Mouse (Mus musculus): ENCODE data around the gene Sarnp. TPM values are rescaled to one million over a fixed set of nuclear protein-coding genes. Genes with fewer than 3 reads are reported as not detected.

The Sarnp gene
- polyA plus RNA-seq, 1 experiment from 2014 or later = 223 TPM

DNA sequence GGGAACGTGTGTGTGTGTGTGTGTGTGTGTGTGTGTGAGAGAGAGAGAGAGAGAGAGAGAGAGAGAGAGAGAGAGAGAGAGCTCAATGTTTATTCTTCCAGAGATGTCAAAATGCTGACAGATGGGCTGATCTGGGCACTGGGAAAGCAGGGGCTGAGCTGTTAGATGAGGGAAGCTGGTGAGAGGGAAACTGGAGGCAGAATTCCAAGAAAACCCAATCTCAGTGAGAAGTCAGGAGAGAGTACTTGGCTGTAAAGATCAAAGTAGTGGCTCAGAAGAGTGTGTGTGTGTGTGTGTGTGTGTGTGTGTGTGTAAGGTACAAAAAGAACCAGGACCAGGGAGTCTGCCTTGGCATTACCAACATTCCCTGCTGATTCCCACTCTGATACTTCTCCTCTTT, 80.4 kb downstream of the Sarnp start:
- WGBS = 6% methylated on average over 1 of the region's 1 CpGs
- H3K4me3 ChIP-seq (ENCODE audit: low read depth, low read length) = no peak overlapping the region
- TF ChIP-seq CTCF (IDR thresholded peaks at IDR 0.05; ENCODE audit: low read depth) = no peak
- DNase-seq (peak; percentile 39), ATAC-seq (ENCODE audit: insufficient read depth) (no peak)
- no peaks in the 10 kb centered on the region for H3K36me3 ChIP-seq (ENCODE audit: insufficient read depth)
- no peak overlapping the region for H3K4me2 ChIP-seq
- H3K4me1 ChIP-seq (ENCODE audit: insufficient read depth) = 0 out of 2 replicates have a peak, but pooled peaks cover 5% of the 10 kb centered on the region
- H3K9me3 ChIP-seq (ENCODE audit: low read depth, low read length) = no peaks in the 10 kb centered on the region
- H3K27ac ChIP-seq (ENCODE audit: low read depth) = peak overlapping the region; percentile 25; the same call in 1 of the 2 replicates
- 0 out of 2 replicates have a peak, but pooled peaks cover 11% of the 10 kb centered on the region for H3K27me3 ChIP-seq (ENCODE audit: insufficient read depth, low read length)
- no peak overlapping the region for H3K9ac ChIP-seq

GRCm38 (mm10) chr10:128899759-128900490, 82.8 kb downstream of the Sarnp start:
- H3K36me3 ChIP-seq (ENCODE audit: insufficient read depth) = no peaks in the 10 kb centered on the region
- TF ChIP-seq CTCF (IDR thresholded peaks at IDR 0.05; ENCODE audit: low read depth) = no peak
- H3K4me2 ChIP-seq = no peak overlapping the region
- H3K4me1 ChIP-seq (ENCODE audit: insufficient read depth) = 0 out of 2 replicates have a peak, but pooled peaks cover 5% of the 10 kb centered on the region
- H3K9ac ChIP-seq = no peak overlapping the region
- H3K4me3 ChIP-seq (ENCODE audit: low read depth, low read length) = no peak overlapping the region
- H3K27me3 ChIP-seq (ENCODE audit: insufficient read depth, low read length) = 0 out of 2 replicates have a peak, but pooled peaks cover 5% of the 10 kb centered on the region
- DNase-seq (no peak), ATAC-seq (ENCODE audit: insufficient read depth) (no peak)
- no peak overlapping the region for H3K27ac ChIP-seq (ENCODE audit: low read depth)
- 75% methylated on average over 6 of the region's 6 CpGs for WGBS
- H3K9me3 ChIP-seq (ENCODE audit: low read depth, low read length) = no peaks in the 10 kb centered on the region

- Histone ChIP-seq H3K9me3 (ENCODE audit: low read depth, low read length) (no peaks in the 10 kb centered on the region), H3K9ac (no peak within 1 kb of the TSS), H3K27ac (ENCODE audit: low read depth) (no peak within 1 kb of the TSS), H3K4me1 (ENCODE audit: insufficient read depth) (0 out of 2 replicates have a peak, but pooled peaks cover 5% of the 10 kb centered on the region), H3K4me2 (no peak within 1 kb of the TSS), H3K4me3 (ENCODE audit: low read depth, low read length) (no peak within 1 kb of the TSS), H3K36me3 (ENCODE audit: insufficient read depth) (no peaks in the 10 kb centered on the region), H3K27me3 (ENCODE audit: insufficient read depth, low read length) (0 out of 2 replicates have a peak, but pooled peaks cover 5% of the 10 kb centered on the region)
- ATAC-seq (ENCODE audit: insufficient read depth) (no peak), DNase-seq (no peak)
- no peak for TF ChIP-seq CTCF (IDR thresholded peaks at IDR 0.05; ENCODE audit: low read depth)
- 68% methylated on average over 3 of the region's 3 CpGs for WGBS
Observed at GRCm38 (mm10) chr10:128900698-128901097, 83.6 kb downstream of the Sarnp start, which contains the start of gene Cd63. Cd63 (plus strand) TSS chr10:128900989.

- H3K4me3 ChIP-seq (ENCODE audit: low read depth, low read length) = no peak overlapping the region
- 47% methylated on average over 1 of the region's 1 CpGs for WGBS
- DNase-seq (no peak), ATAC-seq (ENCODE audit: insufficient read depth) (no peak)
- H3K9me3 ChIP-seq (ENCODE audit: low read depth, low read length) = no peaks in the 10 kb centered on the region
- no peaks in the 10 kb centered on the region for H3K36me3 ChIP-seq (ENCODE audit: insufficient read depth)
- H3K27ac ChIP-seq (ENCODE audit: low read depth) = no peak overlapping the region
- no peak overlapping the region for H3K9ac ChIP-seq
- H3K4me2 ChIP-seq = no peak overlapping the region
- H3K4me1 ChIP-seq (ENCODE audit: insufficient read depth) = 0 out of 2 replicates have a peak, but pooled peaks cover 2% of the 10 kb centered on the region
- TF ChIP-seq CTCF (IDR thresholded peaks at IDR 0.05; ENCODE audit: low read depth) = no peak
- H3K27me3 ChIP-seq (ENCODE audit: insufficient read depth, low read length) = no peaks in the 10 kb centered on the region
Observed at GRCm38 (mm10) chr10:128901409-128901808, 84.3 kb downstream of the Sarnp start.

DNA sequence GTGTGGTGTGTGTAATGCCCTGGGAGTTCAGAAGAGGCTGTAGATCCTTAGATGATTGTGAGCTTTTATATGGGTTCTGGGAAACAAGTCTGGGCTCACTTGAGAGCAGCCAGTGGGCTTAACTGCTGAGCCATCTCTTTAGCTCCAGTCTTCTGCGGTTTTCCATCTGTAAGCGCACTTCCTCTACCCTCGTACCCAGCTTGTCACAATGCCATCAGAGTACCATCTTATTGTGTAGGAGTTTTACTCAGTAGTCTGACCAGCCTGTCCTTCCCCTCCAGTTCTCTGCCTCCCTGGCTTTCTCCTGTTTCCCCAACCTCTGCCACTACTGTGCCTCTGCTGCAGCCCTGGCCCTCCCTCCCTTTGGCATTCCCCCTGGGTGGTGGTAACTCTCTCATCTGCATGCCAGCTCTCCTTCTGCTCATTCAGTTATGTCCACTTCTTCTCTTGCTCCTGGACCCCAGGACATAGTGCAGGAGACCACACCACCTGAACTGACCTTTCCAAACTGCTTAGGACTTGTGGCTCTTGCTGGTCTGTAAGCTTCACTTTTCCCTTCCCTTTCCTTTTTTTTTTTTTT, 85.4 kb downstream of the Sarnp start:
- Histone ChIP-seq H3K27me3 (ENCODE audit: insufficient read depth, low read length) (no peaks in the 10 kb centered on the region), H3K36me3 (ENCODE audit: insufficient read depth) (no peaks in the 10 kb centered on the region), H3K9ac (no peak overlapping the region), H3K4me2 (no peak overlapping the region), H3K27ac (ENCODE audit: low read depth) (no peak overlapping the region), H3K4me1 (ENCODE audit: insufficient read depth) (no peaks in the 10 kb centered on the region), H3K4me3 (ENCODE audit: low read depth, low read length) (no peak overlapping the region), H3K9me3 (ENCODE audit: low read depth, low read length) (no peaks in the 10 kb centered on the region)
- ATAC-seq (ENCODE audit: insufficient read depth) (no peak), DNase-seq (no peak)
- TF ChIP-seq CTCF (IDR thresholded peaks at IDR 0.05; ENCODE audit: low read depth) = no peak
- 80% methylated on average over 3 of the region's 3 CpGs for WGBS

DNA sequence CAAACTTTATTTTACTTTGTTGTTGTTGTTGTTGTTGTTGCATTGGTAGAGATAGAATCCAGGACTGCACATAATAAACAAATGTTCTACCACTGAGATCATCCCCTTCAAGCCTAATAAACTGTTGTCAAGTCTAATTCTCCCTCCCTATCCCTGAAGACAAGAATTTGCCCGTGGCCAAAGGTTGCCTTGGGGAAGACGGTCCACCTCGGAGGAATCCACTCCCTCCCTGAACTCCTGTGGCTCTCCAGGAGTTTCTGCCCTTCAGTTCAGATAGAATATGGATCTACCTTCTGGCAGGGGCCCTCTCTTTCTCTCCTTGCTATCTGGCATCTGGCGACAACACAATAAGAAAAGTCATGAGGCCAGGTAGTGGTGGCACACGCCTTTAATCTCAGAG, 87.7 kb downstream of the Sarnp start:
- TF ChIP-seq CTCF (IDR thresholded peaks at IDR 0.05; ENCODE audit: low read depth) = no peak
- no peaks in the 10 kb centered on the region for H3K9me3 ChIP-seq (ENCODE audit: low read depth, low read length)
- ATAC-seq (ENCODE audit: insufficient read depth) (no peak), DNase-seq (no peak)
- no peak overlapping the region for H3K27ac ChIP-seq (ENCODE audit: low read depth)
- H3K36me3 ChIP-seq (ENCODE audit: insufficient read depth) = no peaks in the 10 kb centered on the region
- H3K4me2 ChIP-seq = no peak overlapping the region
- no peaks in the 10 kb centered on the region for H3K27me3 ChIP-seq (ENCODE audit: insufficient read depth, low read length)
- no peak overlapping the region for H3K9ac ChIP-seq
- WGBS = 71% methylated on average over 5 of the region's 5 CpGs
- no peak overlapping the region for H3K4me3 ChIP-seq (ENCODE audit: low read depth, low read length)
- peaks cover 4% of the 10 kb centered on the region; the same call in 1 of the 2 replicates for H3K4me1 ChIP-seq (ENCODE audit: insufficient read depth)

- Histone ChIP-seq H3K36me3 (ENCODE audit: insufficient read depth) (peaks cover 17% of the 10 kb centered on the region), H3K9me3 (ENCODE audit: low read depth, low read length) (no peaks in the 10 kb centered on the region)
- ATAC-seq (ENCODE audit: insufficient read depth) = no peak; the same call in 1 of the 2 replicates
Observed at GRCm38 (mm10) chr10:128908778-128909448, 91.8 kb downstream of the Sarnp start.

More at GRCm38 (mm10) chr10:128908778-128909448, 91.8 kb downstream of the Sarnp start:
- Histone ChIP-seq H3K9ac (peak overlapping the region; percentile 96), H3K27me3 (ENCODE audit: insufficient read depth, low read length) (no peaks in the 10 kb centered on the region), H3K27ac (ENCODE audit: low read depth) (peak overlapping the region; percentile 92), H3K4me1 (ENCODE audit: insufficient read depth) (peaks cover 4% of the 10 kb centered on the region; the same call in 1 of the 2 replicates), H3K4me2 (peak overlapping the region; percentile 74), H3K4me3 (ENCODE audit: low read depth, low read length) (peak overlapping the region; percentile 86)
- no peak for TF ChIP-seq CTCF (IDR thresholded peaks at IDR 0.05; ENCODE audit: low read depth)
- peak; percentile 44 for DNase-seq
- 52% methylated on average over 13 of the region's 13 CpGs for WGBS
